Mouse (Mus musculus): ENCODE results near the gene Ube2e2.

GRCm38 (mm10) chr14:18547541-18547940, 346.5 kb downstream of the Ube2e2 start:
- TF ChIP-seq CTCF (IDR thresholded peaks at IDR 0.05; ENCODE audit: low read depth, low read length), result no peak
- TF ChIP-seq TAL1 (conservative IDR thresholded peaks at IDR 0.05; ENCODE audit: low read depth, low read length), result no peak
- no peak for TF ChIP-seq POLR2AphosphoS5 (IDR thresholded peaks at IDR 0.05; ENCODE audit: insufficient replicate concordance, low read depth, low read length)

Measured in G1E (cell line).